Mouse (Mus musculus) liver, adult 2 months (tissue): Measurements from ENCODE around the gene Hipk3.

Experiments used
- CTCF ChIP-seq: fragments of 200-500 bp; IDR thresholded peaks from 2 replicates; pipeline ENCODE4 v1.5.1; 2011; ENCODE audit warnings: low read depth, low read length, control low read depth
- POLR2A ChIP-seq: fragments of 200-500 bp; IDR thresholded peaks from 2 replicates; pipeline ENCODE4 v1.6.1; 2011; ENCODE audit warnings: low read length, control low read depth; ENCODE audit not compliant: insufficient read depth; ENCODE audit errors: extremely low read depth

- TF ChIP-seq POLR2A (no peak), CTCF (no peak)
These were observed 63.7 kb downstream of the Hipk3 start for GRCm38 (mm10) chr2:104430566-104430965.
